Comparison of ENCODE assay signal across 28 mouse cellular contexts in genomic region chr9:119687893-119688292, GRCm38 (mm10). TPM values are rescaled to one million over a fixed set of nuclear protein-coding genes. Genes with fewer than 3 reads are reported as not detected.
"Had no signal": no experiment of that assay in that cellular context is flagged by ENCODE, and none has a peak within 500 bp of the region (broad histone marks: within the 10 kb centered on the region; RNA-seq: fewer than 3 reads in every experiment).

No protein-coding gene starts in this region.

- H3K36me3 ChIP-seq: embryonic facial prominence, embryonic 10.5 days; embryonic facial prominence, embryonic 12.5 days; embryonic facial prominence, embryonic 13.5 days; embryonic facial prominence, embryonic 15.5 days; forebrain, embryonic 10.5 days; forebrain, embryonic 12.5 days; forebrain, embryonic 15.5 days had no signal

- H3K4me3 ChIP-seq: embryonic facial prominence, embryonic 10.5 days; embryonic facial prominence, embryonic 12.5 days; embryonic facial prominence, embryonic 13.5 days; embryonic facial prominence, embryonic 15.5 days; erythroblast, embryonic 14.5 days; forebrain, embryonic 10.5 days; forebrain, embryonic 12.5 days; forebrain, embryonic 13.5 days; forebrain, embryonic 15.5 days; gastrocnemius, adult 2 months; heart, adult 2 months had no signal

- H3K9ac ChIP-seq: embryonic facial prominence, embryonic 12.5 days; embryonic facial prominence, embryonic 13.5 days; embryonic facial prominence, embryonic 15.5 days; forebrain, embryonic 12.5 days; forebrain, embryonic 13.5 days; forebrain, embryonic 15.5 days; forebrain, postnatal 0 days had no signal

- H3K9me3 ChIP-seq: embryonic facial prominence, embryonic 12.5 days; embryonic facial prominence, embryonic 13.5 days; embryonic facial prominence, embryonic 15.5 days; forebrain, embryonic 10.5 days; forebrain, embryonic 13.5 days; forebrain, embryonic 15.5 days had no signal

- DNase-seq: cerebellum, adult 9-10 months; cerebellum, adult 9-11 months; cerebellum, postnatal 10 days; cerebellum, postnatal 14 days; cerebellum, postnatal 25 days; cerebellum, postnatal 36 days; embryo, embryonic 11 days; forebrain, postnatal 0 days; gastrocnemius, adult 2 months; gastrocnemius, postnatal 10 days; gastrocnemius, postnatal 14 days; gastrocnemius, postnatal 25 days; gastrocnemius, postnatal 36 days; heart, adult 2 months had no signal

- H3K4me1 ChIP-seq: embryonic facial prominence, embryonic 10.5 days; embryonic facial prominence, embryonic 12.5 days; embryonic facial prominence, embryonic 13.5 days; embryonic facial prominence, embryonic 15.5 days; forebrain, embryonic 12.5 days; forebrain, embryonic 13.5 days; forebrain, embryonic 15.5 days had no signal

- H3K4me2 ChIP-seq: embryonic facial prominence, embryonic 12.5 days; embryonic facial prominence, embryonic 13.5 days; embryonic facial prominence, embryonic 15.5 days; forebrain, embryonic 12.5 days; forebrain, embryonic 13.5 days; forebrain, embryonic 15.5 days had no signal

- H3K27me3 ChIP-seq: embryonic facial prominence, embryonic 12.5 days; embryonic facial prominence, embryonic 13.5 days; embryonic facial prominence, embryonic 15.5 days; forebrain, embryonic 12.5 days; forebrain, embryonic 13.5 days; forebrain, embryonic 15.5 days had no signal

- H3K27ac ChIP-seq: embryonic facial prominence, embryonic 10.5 days; embryonic facial prominence, embryonic 12.5 days; embryonic facial prominence, embryonic 13.5 days; embryonic facial prominence, embryonic 15.5 days; forebrain, embryonic 10.5 days; forebrain, embryonic 12.5 days; forebrain, embryonic 13.5 days; forebrain, embryonic 15.5 days; gastrocnemius, adult 2 months; heart, adult 2 months had no signal

RNA-seq across cellular contexts. Expression of gene Scn10a, which starts 31.2 kb away (rescaled TPM):
- total RNA-seq: common myeloid progenitor, adult 5-6 weeks; gastrocnemius, adult 18-20 months; gastrocnemius, adult 2 months; gastrocnemius, adult 8-10 months; gastrocnemius, postnatal 10 days; gastrocnemius, postnatal 14 days; gastrocnemius, postnatal 25 days; gastrocnemius, postnatal 36 days; granulocyte monocyte progenitor cell, adult 5-6 weeks had no signal
- polyA plus RNA-seq: embryonic facial prominence, embryonic 13.5 days; erythroblast, embryonic 14.5 days; forebrain, embryonic 10.5 days; forebrain, embryonic 11.5 days; forebrain, embryonic 13.5 days had no signal
